Mouse (Mus musculus) stomach, postnatal 0 days (tissue): Measurements from ENCODE around the gene Eif1. TPM values are rescaled to one million over a fixed set of nuclear protein-coding genes. Genes with fewer than 3 reads are reported as not detected.
A peak's percentile ranks its signal among the peaks of the same experiment; 100 is the strongest.

Experiments used
- ATAC-seq: fragments of 200-750 bp; cut with Nextera tagmentation; 2 replicates; pipeline ENCODE4 v1.8.0; 2017; ENCODE audit not compliant: low FRiP score, low TSS enrichment
- DNase-seq: peaks from one replicate; pipeline ENCODE4 v3.0.0-alpha.2; 2016; ENCODE audit warnings: low spot score
- H3K27ac ChIP-seq: fragments of 300-500 bp; sonication (generic); replicated peaks from 2 replicates; pipeline ENCODE4 v1.5.1; 2014; ENCODE audit warnings: mild to moderate bottlenecking, control low read depth
- H3K27me3 ChIP-seq: fragments of 300-500 bp; sonication (generic); 2 replicates; pipeline ENCODE4 v1.6.1; 2014; ENCODE audit warnings: low read length; ENCODE audit not compliant: control insufficient read depth, insufficient read depth
- H3K36me3 ChIP-seq: fragments of 300-500 bp; sonication (generic); 2 replicates; pipeline ENCODE4 v1.6.1; 2014; ENCODE audit warnings: low read length, mixed read lengths; ENCODE audit not compliant: control insufficient read depth, insufficient read depth
- H3K4me1 ChIP-seq: fragments of 300-500 bp; sonication (generic); replicated peaks from 2 replicates; pipeline ENCODE4 v1.6.1; 2014; ENCODE audit warnings: antibody characterized with exemption; ENCODE audit not compliant: control insufficient read depth, insufficient read depth
- H3K4me2 ChIP-seq: fragments of 300-500 bp; sonication (generic); replicated peaks from 2 replicates; pipeline ENCODE4 v1.6.1; 2014; ENCODE audit warnings: low read depth, mild to moderate bottlenecking, control low read depth, moderate library complexity
- H3K4me3 ChIP-seq: fragments of 300-500 bp; sonication (generic); 2 replicates; pipeline ENCODE4 v1.5.1; 2014; ENCODE audit warnings: low read depth, low read length, control low read depth
- H3K9ac ChIP-seq: fragments of 300-500 bp; sonication (generic); 2 replicates; pipeline ENCODE4 v1.6.1; 2014; ENCODE audit warnings: mild to moderate bottlenecking, low read length, control low read depth, mixed read lengths
- H3K9me3 ChIP-seq: fragments of 300-500 bp; sonication (generic); 2 replicates; pipeline ENCODE4 v1.6.1; 2016; ENCODE audit warnings: low read length; ENCODE audit not compliant: control insufficient read depth
- CTCF ChIP-seq: IDR thresholded peaks from 2 replicates; pipeline ENCODE4 v1.5.1; 2016; ENCODE audit warnings: antibody characterized with exemption, low read depth, mild to moderate bottlenecking, moderate library complexity
- EP300 ChIP-seq: optimal IDR thresholded peaks from 2 replicates; pipeline ENCODE3; 2016; ENCODE audit warnings: antibody characterized with exemption
- WGBS: fragments of 180-500 bp; shearing (Covaris S2); extraction: QIAGEN DNeasy Blood & Tissue Kit; methylation state at CpG from one replicate; pipeline ENCODE4 v1.1.7; 2014; 5-methylcytosine and 5-hydroxymethylcytosine counted together
- polyA plus RNA-seq: library from polyadenylated mRNA; unstranded; fragments of >200 nt; fragmentation: Nextera tagmentation; extraction: Ambion mirVana; gene quantifications from 2 replicates; pipeline ENCODE4 v1.2.1, GENCODE M21; 2015

Eif1 gene
- polyA plus RNA-seq, 1 experiment from 2014 or later = 1,495 TPM

- Histone ChIP-seq H3K36me3 (no peaks in the 10 kb centered on the region), H3K27ac (no peak overlapping the region; the same call in 1 of the 2 replicates), H3K9ac (no peak overlapping the region), H3K4me2 (no peak overlapping the region), H3K27me3 (no peaks in the 10 kb centered on the region), H3K9me3 (no peaks in the 10 kb centered on the region), H3K4me3 (no peak overlapping the region), H3K4me1 (peaks cover 8% of the 10 kb centered on the region; the same call in 1 of the 2 replicates)
- DNase-seq = no peak
- 75% methylated on average over 6 of the region's 6 CpGs for WGBS
- no peak for ATAC-seq
- TF ChIP-seq CTCF (no peak), EP300 (no peak)
These were observed 26.8 kb upstream of the Eif1 start for GRCm38 (mm10) chr11:100292884-100293283.

- no peak overlapping the region for H3K27ac ChIP-seq
- WGBS = 5% methylated on average over 10 of the region's 10 CpGs
- no peak overlapping the region for H3K4me3 ChIP-seq
- ATAC-seq = peak; percentile 65
- H3K4me2 ChIP-seq = no peak overlapping the region
- peak; percentile 93 for DNase-seq
- H3K4me1 ChIP-seq = peaks cover 6% of the 10 kb centered on the region; the same call in 1 of the 2 replicates
- H3K27me3 ChIP-seq = no peaks in the 10 kb centered on the region
- H3K36me3 ChIP-seq = no peaks in the 10 kb centered on the region
- no peaks in the 10 kb centered on the region for H3K9me3 ChIP-seq
- H3K9ac ChIP-seq = no peak overlapping the region
- TF ChIP-seq EP300 = no peak
- TF ChIP-seq CTCF = peak; percentile 100
These were observed 24.4 kb upstream of the Eif1 start for GRCm38 (mm10) chr11:100295308-100295707.

GRCm38 (mm10) chr11:100297801-100298200, 21.9 kb upstream of the Eif1 start:
- Histone ChIP-seq H3K4me3 (no peak overlapping the region), H3K27me3 (no peaks in the 10 kb centered on the region), H3K4me2 (peak overlapping the region; percentile 27; the same call in 1 of the 2 replicates), H3K9ac (no peak overlapping the region), H3K9me3 (no peaks in the 10 kb centered on the region), H3K36me3 (no peaks in the 10 kb centered on the region), H3K4me1 (0 out of 2 replicates have a peak, but pooled peaks cover 2% of the 10 kb centered on the region), H3K27ac (no peak overlapping the region)
- 0 out of 2 replicates have a peak, but pooled peaks have one; percentile 1 for ATAC-seq
- DNase-seq = no peak
- 29% methylated on average over 5 of the region's 5 CpGs for WGBS
- TF ChIP-seq CTCF (peak; percentile 74), EP300 (no peak)

GRCm38 (mm10) chr11:100298274-100299036, 21.2 kb upstream of the Eif1 start:
- Histone ChIP-seq H3K4me3 (no peak overlapping the region), H3K27ac (no peak overlapping the region), H3K36me3 (no peaks in the 10 kb centered on the region), H3K4me2 (peak overlapping the region; percentile 27; the same call in 1 of the 2 replicates), H3K9ac (no peak overlapping the region), H3K4me1 (0 out of 2 replicates have a peak, but pooled peaks cover 2% of the 10 kb centered on the region), H3K9me3 (no peaks in the 10 kb centered on the region), H3K27me3 (no peaks in the 10 kb centered on the region)
- WGBS = 19% methylated on average over 18 of the region's 18 CpGs
- DNase-seq (peak; percentile 86), ATAC-seq (peak; percentile 42; the same call in 1 of the 2 replicates)
- TF ChIP-seq CTCF (peak; percentile 93), EP300 (no peak)

- Histone ChIP-seq H3K9ac (no peak overlapping the region), H3K4me2 (no peak overlapping the region), H3K4me3 (no peak overlapping the region), H3K9me3 (no peaks in the 10 kb centered on the region), H3K27me3 (no peaks in the 10 kb centered on the region), H3K4me1 (0 out of 2 replicates have a peak, but pooled peaks cover 2% of the 10 kb centered on the region), H3K36me3 (no peaks in the 10 kb centered on the region), H3K27ac (no peak overlapping the region)
- TF ChIP-seq EP300 = no peak
- peak; percentile 96 for TF ChIP-seq CTCF
- no peak for ATAC-seq
- 8% methylated on average over 5 of the region's 5 CpGs for WGBS
- DNase-seq = peak; percentile 82
These were observed 19.4 kb upstream of the Eif1 start for GRCm38 (mm10) chr11:100300293-100300692.

GRCm38 (mm10) chr11:100301292-100301691, 18.4 kb upstream of the Eif1 start:
- ATAC-seq = no peak
- Histone ChIP-seq H3K4me1 (0 out of 2 replicates have a peak, but pooled peaks cover 2% of the 10 kb centered on the region), H3K36me3 (no peaks in the 10 kb centered on the region), H3K27ac (no peak overlapping the region), H3K9ac (no peak overlapping the region), H3K27me3 (no peaks in the 10 kb centered on the region), H3K9me3 (no peaks in the 10 kb centered on the region), H3K4me3 (no peak overlapping the region), H3K4me2 (no peak overlapping the region)
- no peak for DNase-seq
- WGBS = 86% methylated on average over 5 of the region's 5 CpGs
- TF ChIP-seq CTCF (no peak), EP300 (no peak)
